Mouse (Mus musculus): Measurements from ENCODE around the gene Spata31d1c. TPM values are rescaled to one million over a fixed set of nuclear protein-coding genes. Genes with fewer than 3 reads are reported as not detected.

Gene Spata31d1c
- not detected in 2 replicates for polyA plus RNA-seq (2014; fragmentation: Nextera tagmentation; extraction: Ambion mirVana)

GRCm38 (mm10) chr13:65032758-65033157, at the start of gene Spata31d1c:
Spata31d1c (plus strand) TSS chr13:65033058.
- Histone ChIP-seq H3K36me3 (ENCODE audit: insufficient read depth) (no peaks in the 10 kb centered on the region), H3K27ac (ENCODE audit: low read depth) (no peak within 1 kb of the TSS), H3K9me3 (ENCODE audit: low read depth, low read length) (no peaks in the 10 kb centered on the region), H3K4me1 (ENCODE audit: insufficient read depth) (no peaks in the 10 kb centered on the region), H3K27me3 (ENCODE audit: insufficient read depth, low read length) (no peaks in the 10 kb centered on the region), H3K4me2 (no peak within 1 kb of the TSS), H3K4me3 (ENCODE audit: low read depth, low read length) (no peak within 1 kb of the TSS), H3K9ac (no peak within 1 kb of the TSS)
- DNase-seq: no peak
- no peak for TF ChIP-seq CTCF (IDR thresholded peaks at IDR 0.05; ENCODE audit: low read depth)
- ATAC-seq (ENCODE audit: insufficient read depth): no peak

- DNase-seq (no peak), ATAC-seq (ENCODE audit: insufficient read depth) (no peak)
- H3K27ac ChIP-seq (ENCODE audit: low read depth): no peak overlapping the region
- H3K4me1 ChIP-seq (ENCODE audit: insufficient read depth): no peaks in the 10 kb centered on the region
- no peak overlapping the region for H3K4me2 ChIP-seq
- no peak overlapping the region for H3K9ac ChIP-seq
- no peak overlapping the region for H3K4me3 ChIP-seq (ENCODE audit: low read depth, low read length)
- H3K27me3 ChIP-seq (ENCODE audit: insufficient read depth, low read length): no peaks in the 10 kb centered on the region
- H3K36me3 ChIP-seq (ENCODE audit: insufficient read depth): no peaks in the 10 kb centered on the region
- H3K9me3 ChIP-seq (ENCODE audit: low read depth, low read length): no peaks in the 10 kb centered on the region
- TF ChIP-seq CTCF (IDR thresholded peaks at IDR 0.05; ENCODE audit: low read depth): no peak
Observed at GRCm38 (mm10) chr13:64988828-64989227, 44.0 kb upstream of the Spata31d1c start.

DNA sequence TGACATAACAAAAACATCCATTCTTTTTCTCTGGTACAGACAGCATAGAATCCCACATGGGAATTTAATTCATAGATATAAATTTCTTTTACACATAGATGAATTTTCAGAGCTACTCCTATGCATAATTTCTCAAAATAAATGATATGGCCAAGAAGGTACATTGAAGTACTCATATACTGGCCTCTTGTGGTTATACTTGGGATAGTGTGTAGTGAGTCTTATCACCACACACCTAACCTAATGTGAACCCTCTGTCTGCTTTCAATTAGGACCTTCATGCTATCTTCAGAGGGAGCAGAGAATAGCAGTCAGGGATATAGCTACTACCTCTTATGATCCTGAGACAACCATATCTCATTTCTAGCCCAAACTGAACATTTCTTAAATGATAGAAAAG, 27.4 kb upstream of the Spata31d1c start:
- Histone ChIP-seq H3K4me2 (no peak overlapping the region), H3K9ac (no peak overlapping the region), H3K27ac (ENCODE audit: low read depth) (no peak overlapping the region), H3K36me3 (ENCODE audit: insufficient read depth) (no peaks in the 10 kb centered on the region), H3K9me3 (ENCODE audit: low read depth, low read length) (no peaks in the 10 kb centered on the region), H3K27me3 (ENCODE audit: insufficient read depth, low read length) (no peaks in the 10 kb centered on the region), H3K4me3 (ENCODE audit: low read depth, low read length) (no peak overlapping the region), H3K4me1 (ENCODE audit: insufficient read depth) (no peaks in the 10 kb centered on the region)
- DNase-seq (no peak), ATAC-seq (ENCODE audit: insufficient read depth) (no peak)
- TF ChIP-seq CTCF (IDR thresholded peaks at IDR 0.05; ENCODE audit: low read depth): no peak

DNA sequence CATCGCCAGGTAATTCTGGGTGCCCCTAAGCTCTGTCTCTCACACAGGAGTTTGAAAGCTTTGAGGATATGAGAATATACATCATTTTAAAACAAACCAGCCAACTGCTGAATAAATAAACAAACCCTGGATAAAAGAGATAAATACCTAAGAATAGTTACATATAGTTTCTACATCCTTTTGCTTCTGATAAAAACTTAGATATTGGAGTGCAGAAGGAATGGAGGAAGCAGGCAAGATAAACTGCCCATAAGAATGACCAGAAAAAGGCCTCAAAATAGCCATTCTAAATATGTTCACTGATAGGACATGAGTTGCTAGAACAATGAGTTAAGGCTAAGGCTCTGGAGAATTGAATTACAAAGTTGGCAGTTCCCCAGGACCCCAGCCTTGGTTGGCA, 26.1 kb upstream of the Spata31d1c start:
- H3K36me3 ChIP-seq (ENCODE audit: insufficient read depth): no peaks in the 10 kb centered on the region
- 74% methylated on average over 1 of the region's 1 CpGs for WGBS
- no peak for ATAC-seq (ENCODE audit: insufficient read depth)
- H3K27ac ChIP-seq (ENCODE audit: low read depth): no peak overlapping the region
- H3K27me3 ChIP-seq (ENCODE audit: insufficient read depth, low read length): no peaks in the 10 kb centered on the region
- no peak for TF ChIP-seq CTCF (IDR thresholded peaks at IDR 0.05; ENCODE audit: low read depth)
- DNase-seq: no peak
- no peaks in the 10 kb centered on the region for H3K4me1 ChIP-seq (ENCODE audit: insufficient read depth)
- no peak overlapping the region for H3K9ac ChIP-seq
- H3K4me2 ChIP-seq: no peak overlapping the region
- H3K4me3 ChIP-seq (ENCODE audit: low read depth, low read length): no peak overlapping the region
- H3K9me3 ChIP-seq (ENCODE audit: low read depth, low read length): no peaks in the 10 kb centered on the region

DNA sequence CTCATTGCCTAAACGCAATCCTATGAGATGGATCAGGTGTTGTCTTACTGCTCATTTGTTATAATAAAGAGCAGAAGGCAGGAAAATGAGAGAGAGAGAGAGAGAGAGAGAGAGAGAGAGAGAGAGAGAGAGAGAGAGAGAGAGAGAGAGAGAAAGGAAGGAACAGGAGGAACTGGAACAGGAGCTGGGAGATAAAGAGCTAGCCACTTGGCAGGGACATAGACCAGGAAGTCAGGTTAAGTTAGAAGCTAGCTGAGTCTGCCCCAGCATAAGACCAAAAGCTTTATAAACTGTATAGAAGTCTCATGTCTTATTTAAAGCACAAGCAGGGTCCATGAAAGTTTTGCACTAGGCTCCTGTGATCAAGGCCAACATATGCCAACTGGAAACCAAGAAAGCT, 24.9 kb upstream of the Spata31d1c start:
- DNase-seq (no peak), ATAC-seq (ENCODE audit: insufficient read depth) (no peak)
- 56% methylated on average over 1 of the region's 1 CpGs for WGBS
- no peak for TF ChIP-seq CTCF (IDR thresholded peaks at IDR 0.05; ENCODE audit: low read depth)
- no peak overlapping the region for H3K4me2 ChIP-seq
- H3K36me3 ChIP-seq (ENCODE audit: insufficient read depth): no peaks in the 10 kb centered on the region
- H3K27me3 ChIP-seq (ENCODE audit: insufficient read depth, low read length): no peaks in the 10 kb centered on the region
- H3K9ac ChIP-seq: no peak overlapping the region
- H3K4me3 ChIP-seq (ENCODE audit: low read depth, low read length): no peak overlapping the region
- no peak overlapping the region for H3K27ac ChIP-seq (ENCODE audit: low read depth)
- no peaks in the 10 kb centered on the region for H3K4me1 ChIP-seq (ENCODE audit: insufficient read depth)
- H3K9me3 ChIP-seq (ENCODE audit: low read depth, low read length): no peaks in the 10 kb centered on the region

DNA sequence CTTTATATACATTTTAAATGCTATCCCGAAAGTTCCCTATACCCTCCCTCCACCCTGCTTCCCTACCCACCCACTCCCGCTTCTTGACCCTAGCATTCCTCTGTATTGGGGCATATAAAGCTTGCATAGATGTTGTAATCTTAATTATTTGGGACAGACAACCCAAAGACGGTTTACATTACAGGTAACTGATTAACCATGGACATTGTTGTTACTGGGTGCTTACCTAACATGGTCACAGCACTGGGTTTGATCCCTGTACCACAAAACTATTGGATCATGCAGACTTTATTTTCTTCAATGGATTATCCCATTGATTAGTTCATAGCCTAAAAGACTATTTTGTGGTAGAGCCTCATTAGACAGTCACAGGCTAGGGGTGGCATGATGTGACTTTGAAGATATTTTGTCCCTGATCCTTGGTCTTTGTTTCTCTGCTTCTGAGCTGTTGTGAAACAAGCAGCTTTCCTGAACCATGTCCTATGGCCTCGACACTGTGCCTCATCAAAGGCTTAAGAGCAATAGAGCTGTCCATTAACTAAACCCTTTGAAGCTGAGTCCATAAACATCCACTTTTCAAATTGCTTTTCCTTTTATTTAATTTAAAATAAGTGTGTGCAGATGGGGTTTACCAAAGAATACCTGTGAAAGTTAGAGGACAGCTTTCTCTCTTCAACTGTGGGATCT, 21.7 kb upstream of the Spata31d1c start:
- H3K9me3 ChIP-seq (ENCODE audit: low read depth, low read length): no peaks in the 10 kb centered on the region
- H3K4me2 ChIP-seq: no peak overlapping the region
- H3K36me3 ChIP-seq (ENCODE audit: insufficient read depth): no peaks in the 10 kb centered on the region
- 74% methylated on average over 4 of the region's 4 CpGs for WGBS
- H3K4me1 ChIP-seq (ENCODE audit: insufficient read depth): no peaks in the 10 kb centered on the region
- ATAC-seq (ENCODE audit: insufficient read depth) (no peak), DNase-seq (no peak)
- TF ChIP-seq CTCF (IDR thresholded peaks at IDR 0.05; ENCODE audit: low read depth): no peak
- no peak overlapping the region for H3K9ac ChIP-seq
- H3K27me3 ChIP-seq (ENCODE audit: insufficient read depth, low read length): no peaks in the 10 kb centered on the region
- no peak overlapping the region for H3K27ac ChIP-seq (ENCODE audit: low read depth)
- H3K4me3 ChIP-seq (ENCODE audit: low read depth, low read length): no peak overlapping the region

GRCm38 (mm10) chr13:65035057-65035456, 2.2 kb downstream of the Spata31d1c start:
- no peaks in the 10 kb centered on the region for H3K4me1 ChIP-seq (ENCODE audit: insufficient read depth)
- WGBS: 52% methylated on average over 4 of the region's 4 CpGs
- no peak for TF ChIP-seq CTCF (IDR thresholded peaks at IDR 0.05; ENCODE audit: low read depth)
- H3K9ac ChIP-seq: no peak overlapping the region
- ATAC-seq (ENCODE audit: insufficient read depth): no peak
- H3K27me3 ChIP-seq (ENCODE audit: insufficient read depth, low read length): no peaks in the 10 kb centered on the region
- H3K4me3 ChIP-seq (ENCODE audit: low read depth, low read length): no peak overlapping the region
- H3K36me3 ChIP-seq (ENCODE audit: insufficient read depth): no peaks in the 10 kb centered on the region
- H3K4me2 ChIP-seq: no peak overlapping the region
- no peak for DNase-seq
- H3K27ac ChIP-seq (ENCODE audit: low read depth): no peak overlapping the region
- H3K9me3 ChIP-seq (ENCODE audit: low read depth, low read length): no peaks in the 10 kb centered on the region

- Histone ChIP-seq H3K4me2 (no peak within 1 kb of the TSS), H3K9me3 (ENCODE audit: low read depth, low read length) (no peaks in the 10 kb centered on the region), H3K27me3 (ENCODE audit: insufficient read depth, low read length) (no peaks in the 10 kb centered on the region), H3K36me3 (ENCODE audit: insufficient read depth) (no peaks in the 10 kb centered on the region), H3K27ac (ENCODE audit: low read depth) (no peak within 1 kb of the TSS), H3K4me1 (ENCODE audit: insufficient read depth) (no peaks in the 10 kb centered on the region), H3K9ac (no peak within 1 kb of the TSS), H3K4me3 (ENCODE audit: low read depth, low read length) (no peak within 1 kb of the TSS)
- 75% methylated on average over 9 of the region's 9 CpGs for WGBS
- no peak for TF ChIP-seq CTCF (IDR thresholded peaks at IDR 0.05; ENCODE audit: low read depth)
- ATAC-seq (ENCODE audit: insufficient read depth) (no peak), DNase-seq (no peak)
Observed at GRCm38 (mm10) chr13:65052660-65053059, 19.8 kb downstream of the Spata31d1c start, which contains the start of gene Prss47. Prss47 (minus strand) TSS chr13:65052760.

All from lung, embryonic 14.5 days (tissue).